Mouse (Mus musculus) WW6 (cell line): ENCODE results near the gene Spata2l.
"Not testable (repeated sequence)": the region's sequence is repeated elsewhere in the genome, so short reads cannot be mapped to it uniquely, and the experiment has no call there.

ENCODE experiments used
- DNase-seq: peaks from one replicate; pipeline ENCODE4 v3.0.0-alpha.2; 2013; ENCODE audit warnings: low read depth, low spot score

Spata2l gene

DNA sequence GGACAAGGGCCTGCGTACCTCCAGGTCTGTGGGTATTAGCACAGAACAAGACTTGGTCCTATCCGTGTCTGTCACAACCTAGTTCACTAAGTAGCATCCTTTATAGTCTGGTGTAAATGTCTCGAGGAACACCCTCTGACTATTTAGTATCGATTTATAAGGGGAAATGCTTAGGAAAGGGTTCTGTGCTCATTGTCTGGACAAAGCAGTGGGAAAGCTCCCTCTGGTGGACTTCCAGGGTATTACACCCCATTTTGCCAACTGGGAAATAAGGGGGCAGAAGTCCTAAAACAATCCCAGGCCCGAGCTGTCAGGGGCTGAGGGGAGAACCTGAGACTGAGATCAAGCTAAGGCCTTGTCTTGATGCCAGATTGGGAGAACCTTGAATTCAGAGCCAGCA is 33.7 kb downstream of the Spata2l start:
- peak; percentile 65 for DNase-seq

- no peak for DNase-seq
Observed at GRCm38 (mm10) chr8:123199864-123200263, 36.2 kb downstream of the Spata2l start.

DNA sequence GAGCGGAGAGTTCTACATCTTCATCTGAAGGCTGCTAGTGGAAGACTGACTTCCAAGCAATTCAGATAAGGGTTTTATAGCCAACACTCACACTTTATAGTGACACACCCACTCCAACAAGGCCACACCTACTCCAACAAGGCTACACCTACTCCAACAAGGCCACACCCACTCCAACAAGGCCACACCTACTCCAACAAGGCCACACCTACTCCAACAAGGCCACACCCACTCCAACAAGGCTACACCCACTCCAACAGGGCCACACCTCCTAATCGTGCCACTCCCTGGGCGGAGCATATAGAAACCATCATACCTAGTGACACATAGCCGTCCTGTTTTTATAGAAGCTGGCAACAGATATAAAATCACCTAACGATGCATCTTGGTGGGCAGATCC is 39.0 kb downstream of the Spata2l start:
- not testable (repeated sequence) for DNase-seq

DNA sequence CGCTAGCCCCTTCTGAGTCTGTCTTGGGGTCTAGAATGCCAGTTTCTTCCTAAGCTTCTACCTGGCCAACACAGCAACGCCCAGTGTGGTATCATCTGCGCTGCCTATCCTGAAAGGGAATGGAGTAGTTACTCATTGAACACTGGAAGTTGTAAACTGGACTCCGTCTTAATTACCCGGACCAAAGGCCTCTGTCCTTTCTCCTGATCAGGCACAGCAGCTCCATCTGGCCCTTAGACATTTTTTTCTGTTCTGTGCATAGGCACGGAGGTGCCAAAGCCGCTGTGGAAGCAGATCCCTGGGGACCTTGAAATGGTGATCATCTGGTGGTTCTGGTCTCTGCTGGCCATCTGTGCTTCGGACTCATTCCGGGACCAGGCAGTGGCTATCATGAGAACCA is 42.3 kb downstream of the Spata2l start:
- no peak for DNase-seq

DNA sequence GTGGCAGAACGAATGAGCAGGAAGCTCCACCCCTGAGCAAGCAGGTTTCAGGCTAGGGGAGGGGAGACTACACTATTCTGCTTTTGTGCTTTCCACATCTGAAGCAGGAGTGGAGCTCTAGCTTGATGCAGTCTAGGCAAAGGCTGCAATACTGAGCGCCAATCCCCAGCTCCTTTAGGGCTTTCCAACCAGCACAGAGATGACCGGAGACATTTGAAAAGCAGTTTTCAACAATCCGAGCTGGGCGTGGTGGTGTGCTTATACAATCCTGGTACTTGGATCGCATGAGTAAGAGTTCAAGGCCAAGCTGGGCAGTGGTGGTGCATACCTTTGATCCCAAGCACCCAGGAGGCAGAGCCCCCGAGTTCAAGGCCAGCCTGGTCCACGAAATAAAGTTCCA is 44.1 kb downstream of the Spata2l start:
- no peak for DNase-seq

- DNase-seq, result peak; percentile 81
Observed at GRCm38 (mm10) chr8:123190678-123191077, 45.4 kb downstream of the Spata2l start.

GRCm38 (mm10) chr8:123188841-123189240 is 47.2 kb downstream of the Spata2l start:
- no peak for DNase-seq

- no peak for DNase-seq
Observed at GRCm38 (mm10) chr8:123188006-123188405, 48.0 kb downstream of the Spata2l start.

DNA sequence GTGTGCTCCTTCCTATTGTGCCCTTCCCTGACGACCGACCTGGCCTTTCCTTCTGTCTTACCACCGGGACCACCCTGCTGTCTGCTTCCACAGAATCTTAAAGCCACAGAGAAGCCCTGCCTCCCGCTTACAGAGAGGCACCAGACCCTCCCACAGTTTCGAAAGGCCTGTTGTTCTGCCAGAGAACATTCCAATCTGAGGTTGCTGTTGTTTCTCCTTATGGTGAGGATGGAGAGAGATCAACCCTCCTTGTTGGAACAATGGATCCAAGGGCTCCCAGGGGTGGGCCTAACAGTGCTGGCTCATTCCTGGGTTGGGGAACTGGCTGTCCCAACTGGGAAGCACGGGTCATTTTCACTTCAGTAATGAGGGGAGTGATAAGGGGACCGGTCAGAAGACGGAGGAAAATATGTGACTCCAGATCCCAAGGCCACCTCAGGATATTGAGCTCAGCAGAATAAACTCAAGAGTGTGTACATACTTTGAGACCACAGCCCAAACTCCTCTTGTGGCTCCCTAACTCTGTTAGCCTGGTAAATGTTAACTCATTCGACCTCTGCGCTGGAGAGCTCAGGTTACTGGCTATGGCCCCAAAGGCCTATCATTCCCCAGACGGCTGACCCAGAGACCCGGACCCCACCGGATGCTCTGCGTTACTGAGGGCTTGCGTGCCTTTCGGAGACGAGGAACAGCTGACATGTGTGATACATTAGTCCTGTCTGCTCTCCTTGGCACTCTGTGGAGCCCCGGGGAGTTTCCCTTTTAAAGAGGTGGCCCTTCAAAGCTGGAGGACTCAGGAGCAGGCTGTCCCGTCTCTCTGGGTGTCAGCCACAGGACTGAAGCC is 50.2 kb downstream of the Spata2l start, which contains the start of gene Dpep1:
Gene Dpep1 (plus strand): TSS at position 677 of the 844 bp plus-strand sequence.
- no peak for DNase-seq

DNA sequence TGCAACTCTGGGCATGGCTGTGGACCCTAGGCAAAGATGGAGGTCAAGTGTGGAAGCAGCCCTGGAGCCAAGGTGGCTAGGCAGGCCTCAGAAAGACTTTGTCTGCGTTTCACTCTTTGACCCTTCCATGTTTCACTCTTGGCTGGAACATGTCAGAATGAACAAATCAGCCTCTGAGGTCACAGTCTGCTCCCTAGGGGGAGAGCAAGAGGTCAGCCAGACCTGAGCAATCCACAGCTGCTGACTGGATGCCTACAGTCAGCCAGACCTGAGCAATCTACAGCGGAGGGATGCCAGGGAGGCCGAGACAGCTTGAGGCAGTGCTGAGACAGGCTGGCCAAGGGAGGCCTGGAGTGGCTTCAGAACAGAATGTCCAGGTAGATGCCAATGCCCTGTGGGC is 54.6 kb downstream of the Spata2l start:
- no peak for DNase-seq
